Mouse (Mus musculus) lung, postnatal 25 days (tissue): ENCODE results near the gene Olfr613.
"Not testable (repeated sequence)": the region's sequence is repeated elsewhere in the genome, so short reads cannot be mapped to it uniquely, and the experiment has no call there.

Experiments
- DNase-seq: peaks from one replicate; pipeline ENCODE4 v3.0.0; 2022; ENCODE audit warnings: low spot score

Gene Olfr613

GRCm38 (mm10) chr7:103547774-103548173, at the start of gene Olfr613:
Gene Olfr613 (plus strand): TSS chr7:103548074.
- no peak for DNase-seq

DNA sequence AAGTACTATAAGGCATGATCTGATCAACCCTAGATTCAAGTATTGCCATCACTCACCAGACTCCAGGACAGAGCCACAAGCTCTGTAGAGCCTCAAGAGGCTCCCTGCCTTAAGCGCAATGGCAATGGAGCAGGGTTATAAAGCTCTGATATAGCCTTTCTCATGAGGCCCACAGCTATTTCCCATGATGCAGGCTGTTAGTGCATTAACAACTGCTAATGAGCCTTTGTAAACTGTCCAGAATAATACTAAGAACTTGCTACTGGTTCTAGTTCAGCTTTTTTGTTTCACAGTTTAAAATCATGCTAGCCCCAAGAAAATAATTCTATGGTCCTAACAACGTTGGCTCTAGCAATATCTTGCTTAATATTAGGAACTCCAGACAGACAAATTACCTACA, 35.9 kb upstream of the Olfr613 start, which contains the start of gene Olfr610:
TSS of gene Olfr610 (minus strand) at position 101 of the 400 bp plus-strand sequence.
- DNase-seq, result no peak

GRCm38 (mm10) chr7:103520746-103521145, 27.1 kb upstream of the Olfr613 start, which contains the start of gene Olfr611:
Gene Olfr611 (minus strand): TSS chr7:103520846.
- not testable (repeated sequence) for DNase-seq

GRCm38 (mm10) chr7:103542617-103543016, 5.3 kb upstream of the Olfr613 start, which contains the start of gene Olfr612:
Gene Olfr612 (minus strand): TSS chr7:103542717.
- DNase-seq, result not testable (repeated sequence)

GRCm38 (mm10) chr7:103555779-103556178, 7.9 kb downstream of the Olfr613 start, which contains the start of gene Olfr615:
Gene Olfr615 (plus strand): TSS chr7:103556079.
- DNase-seq, result no peak

- DNase-seq, result no peak
Measured at GRCm38 (mm10) chr7:103569043-103569442, 21.2 kb downstream of the Olfr613 start, which contains the start of gene Olfr616. Gene Olfr616 (minus strand): TSS chr7:103569143.

DNA sequence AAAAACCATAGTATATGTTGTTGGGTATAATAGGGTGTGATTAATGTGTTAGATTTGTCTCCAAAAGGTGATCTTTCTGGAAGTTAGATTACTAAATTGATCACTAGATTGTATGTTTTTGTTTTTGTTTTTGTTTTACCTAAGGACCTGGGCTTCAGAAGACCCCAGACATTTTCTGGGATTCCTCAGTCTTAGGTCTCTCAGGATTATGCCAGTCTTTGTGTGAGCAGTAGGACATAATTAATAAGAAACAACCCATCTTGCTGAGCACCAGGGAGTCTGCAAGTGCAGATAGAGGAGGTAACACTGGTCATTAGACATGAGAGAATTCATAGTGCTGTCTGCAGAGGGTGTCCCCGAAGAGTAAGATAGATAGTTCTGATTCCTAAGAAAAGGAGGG, 24.9 kb downstream of the Olfr613 start, which contains the start of gene Olfr617:
TSS of gene Olfr617 (plus strand) at position 301 of the 400 bp plus-strand sequence.
- no peak for DNase-seq

GRCm38 (mm10) chr7:103589803-103590202, 41.9 kb downstream of the Olfr613 start, which contains the start of gene Olfr618:
Gene Olfr618 (plus strand): TSS chr7:103590103.
- no peak for DNase-seq

GRCm38 (mm10) chr7:103600275-103600674, 52.4 kb downstream of the Olfr613 start, which contains the start of gene Olfr619:
Gene Olfr619 (plus strand): TSS chr7:103600575.
- no peak for DNase-seq
